Mouse (Mus musculus) olfactory bulb, adult 2 months (tissue): Measurements from ENCODE around the gene Tekt4. TPM values are rescaled to one million over a fixed set of nuclear protein-coding genes. Genes with fewer than 3 reads are reported as not detected.

Experiments used
- H3K27ac ChIP-seq: fragments of 200-500 bp; 2 replicates; pipeline ENCODE4 v1.5.1; 2012; ENCODE audit warnings: low read depth, low read length; ENCODE audit not compliant: insufficient read depth
- H3K4me1 ChIP-seq: fragments of 200-500 bp; 2 replicates; pipeline ENCODE4 v1.6.1; 2012; ENCODE audit warnings: low read length; ENCODE audit not compliant: control insufficient read depth, insufficient read depth
- H3K4me3 ChIP-seq: fragments of 200-500 bp; 2 replicates; pipeline ENCODE4 v1.5.1; 2012; ENCODE audit warnings: mild to moderate bottlenecking, low read depth, low read length, moderate library complexity; ENCODE audit not compliant: insufficient read depth
- CTCF ChIP-seq: fragments of 200-500 bp; IDR thresholded peaks from 2 replicates; pipeline ENCODE4 v1.5.1; 2012; ENCODE audit warnings: low read depth, mild to moderate bottlenecking, low read length, moderate library complexity; ENCODE audit not compliant: insufficient read depth
- POLR2A ChIP-seq: fragments of 200-500 bp; IDR thresholded peaks from 2 replicates; pipeline ENCODE4 v1.6.1; 2012; ENCODE audit warnings: mild to moderate bottlenecking, low read depth, low read length, moderate library complexity; ENCODE audit not compliant: insufficient read depth
- WGBS: fragments of 180-500 bp; shearing (Covaris S2); methylation state at CpG from one replicate; pipeline ENCODE4 v1.1.7; 2018; 5-methylcytosine and 5-hydroxymethylcytosine counted together
- polyA plus RNA-seq: library from polyadenylated mRNA; stranded (reverse); fragments of >200 nt; gene quantifications from 2 replicates; pipeline ENCODE4 v1.2.4, GENCODE M21; 2012; ENCODE audit warnings: low replicate concordance; ENCODE audit not compliant: missing spikeins, insufficient read depth, insufficient read length

The Tekt4 gene
- not detected in 2 replicates for polyA plus RNA-seq

- WGBS: 29% methylated on average over 2 of the region's 2 CpGs
- H3K4me1 ChIP-seq: peaks cover 35% of the 10 kb centered on the region
Observed at GRCm38 (mm10) chr17:25454272-25454671, at the start of gene Tekt4. TSS of gene Tekt4 (plus strand) at chr17:25454615.

GRCm38 (mm10) chr17:25405224-25405895 is 49.1 kb upstream of the Tekt4 start:
- H3K4me3 ChIP-seq: no peak overlapping the region
- 10% methylated on average over 10 of the region's 10 CpGs for WGBS
- peaks cover 80% of the 10 kb centered on the region for H3K4me1 ChIP-seq
- TF ChIP-seq POLR2A (no peak), CTCF (no peak)
- peak overlapping the region; percentile 76 for H3K27ac ChIP-seq

More at GRCm38 (mm10) chr17:25454272-25454671, at the start of gene Tekt4:
- H3K4me3 ChIP-seq: no peak within 1 kb of the TSS
- TF ChIP-seq CTCF (no peak), POLR2A (no peak)
- no peak within 1 kb of the TSS for H3K27ac ChIP-seq

GRCm38 (mm10) chr17:25406011-25406441 is 48.4 kb upstream of the Tekt4 start:
- Histone ChIP-seq H3K4me3 (no peak overlapping the region), H3K4me1 (peaks cover 83% of the 10 kb centered on the region), H3K27ac (peak overlapping the region; percentile 71)
- TF ChIP-seq CTCF (no peak), POLR2A (no peak)
- WGBS: 4% methylated on average over 6 of the region's 6 CpGs

GRCm38 (mm10) chr17:25407352-25407751 is 47.1 kb upstream of the Tekt4 start:
- Histone ChIP-seq H3K4me1 (peaks cover 77% of the 10 kb centered on the region), H3K27ac (0 out of 2 replicates have a peak overlapping the region, but pooled peaks have one; percentile 24)

GRCm38 (mm10) chr17:25408302-25408999 is 46.0 kb upstream of the Tekt4 start:
- no peak overlapping the region for H3K27ac ChIP-seq
- 86% methylated on average over 7 of the region's 7 CpGs for WGBS
- no peak for TF ChIP-seq CTCF
- no peak for TF ChIP-seq POLR2A
- H3K4me3 ChIP-seq: no peak overlapping the region
- peaks cover 76% of the 10 kb centered on the region for H3K4me1 ChIP-seq

More at GRCm38 (mm10) chr17:25407352-25407751, 47.1 kb upstream of the Tekt4 start:
- H3K4me3 ChIP-seq: no peak overlapping the region
- TF ChIP-seq POLR2A: no peak
- no peak for TF ChIP-seq CTCF
- 54% methylated on average over 4 of the region's 4 CpGs for WGBS

- peaks cover 72% of the 10 kb centered on the region for H3K4me1 ChIP-seq
Observed at GRCm38 (mm10) chr17:25409621-25410020, 44.8 kb upstream of the Tekt4 start.

GRCm38 (mm10) chr17:25410180-25410579 is 44.2 kb upstream of the Tekt4 start:
- Histone ChIP-seq H3K4me3 (no peak overlapping the region), H3K27ac (0 out of 2 replicates have a peak overlapping the region, but pooled peaks have one; percentile 42), H3K4me1 (peaks cover 70% of the 10 kb centered on the region)
- no peak for TF ChIP-seq POLR2A
- TF ChIP-seq CTCF: no peak
- WGBS: 93% methylated on average over 6 of the region's 6 CpGs

More at GRCm38 (mm10) chr17:25409621-25410020, 44.8 kb upstream of the Tekt4 start:
- H3K4me3 ChIP-seq: no peak overlapping the region
- TF ChIP-seq POLR2A: no peak
- TF ChIP-seq CTCF: no peak
- WGBS: 39% methylated on average over 7 of the region's 7 CpGs
- no peak overlapping the region for H3K27ac ChIP-seq

- H3K27ac ChIP-seq: peak overlapping the region; percentile 42; the same call in 1 of the 2 replicates
- H3K4me1 ChIP-seq: peaks cover 68% of the 10 kb centered on the region
- 5% methylated on average over 7 of the region's 7 CpGs for WGBS
- H3K4me3 ChIP-seq: no peak overlapping the region
- no peak for TF ChIP-seq CTCF
- no peak for TF ChIP-seq POLR2A
Observed at GRCm38 (mm10) chr17:25410786-25411185, 43.6 kb upstream of the Tekt4 start.

- Histone ChIP-seq H3K4me1 (peaks cover 70% of the 10 kb centered on the region), H3K27ac (peak overlapping the region; percentile 61), H3K4me3 (no peak overlapping the region)
- WGBS: 26% methylated on average over 4 of the region's 4 CpGs
- no peak for TF ChIP-seq POLR2A
- no peak for TF ChIP-seq CTCF
Observed at GRCm38 (mm10) chr17:25411251-25411650, 43.2 kb upstream of the Tekt4 start.
